Mouse (Mus musculus) layer of hippocampus, adult 11-12 months (tissue): ENCODE results near the gene Gpr34.

Experiments
- DNase-seq: peaks from one replicate; pipeline ENCODE4 v3.0.0; 2022; ENCODE audit warnings: low spot score

Gpr34 gene

DNA sequence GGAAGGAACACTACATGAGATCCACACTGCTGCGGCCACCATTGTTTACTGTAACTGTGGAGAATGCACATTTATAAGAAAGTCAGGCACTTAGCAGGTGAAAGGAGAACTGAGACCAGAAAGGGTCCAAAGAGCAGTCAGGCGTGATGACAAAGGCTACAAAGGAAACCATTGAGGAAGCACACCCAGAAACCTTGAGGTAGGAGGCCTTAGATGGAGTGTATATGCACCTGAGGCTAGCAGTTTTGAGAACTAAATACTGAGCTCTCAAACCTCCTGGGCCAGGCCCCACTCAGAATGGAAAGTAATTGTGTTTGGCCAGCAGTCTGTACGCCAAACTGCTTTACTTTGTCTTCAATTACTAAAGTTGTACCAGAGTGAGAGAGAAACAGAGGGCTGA, 38.5 kb downstream of the Gpr34 start:
- DNase-seq: no peak

DNA sequence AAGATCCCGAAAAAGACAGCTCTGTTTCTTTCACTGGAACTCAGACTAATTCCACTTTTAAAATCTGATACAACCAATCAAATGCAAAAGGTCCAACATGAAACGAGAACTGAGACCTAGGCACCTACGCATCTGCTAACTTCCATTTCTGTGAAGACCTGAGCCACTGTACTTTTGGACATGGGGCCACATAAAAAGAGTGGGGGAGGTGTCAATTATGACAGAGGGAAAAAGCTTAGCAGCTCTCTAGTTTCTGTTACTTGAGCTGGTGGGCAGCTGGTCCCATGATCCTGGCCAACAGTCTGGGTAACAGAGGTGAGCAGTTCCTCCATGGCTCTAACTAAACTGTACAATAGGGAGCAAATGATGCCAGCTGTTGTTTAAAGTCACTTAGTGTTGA, 41.1 kb downstream of the Gpr34 start:
- no peak for DNase-seq

DNA sequence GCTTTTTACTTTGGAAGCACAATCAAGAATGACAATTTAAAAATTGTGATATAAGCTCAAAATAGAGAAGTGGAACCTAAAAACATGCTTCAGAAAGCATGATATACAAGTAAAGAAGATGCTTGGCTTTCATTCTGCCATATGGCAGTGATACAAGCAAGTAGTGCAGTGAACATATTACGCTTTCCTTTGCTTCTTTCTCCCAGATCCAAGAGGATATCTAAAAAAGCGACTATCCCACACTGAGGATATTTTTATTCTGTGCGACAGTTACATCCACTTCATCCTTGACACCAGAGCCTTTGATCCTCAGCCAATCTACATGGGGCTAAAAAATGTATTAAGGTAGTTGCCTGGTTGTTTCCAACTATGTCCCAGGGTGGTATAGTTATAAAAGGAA, 49.9 kb downstream of the Gpr34 start:
- no peak for DNase-seq

DNA sequence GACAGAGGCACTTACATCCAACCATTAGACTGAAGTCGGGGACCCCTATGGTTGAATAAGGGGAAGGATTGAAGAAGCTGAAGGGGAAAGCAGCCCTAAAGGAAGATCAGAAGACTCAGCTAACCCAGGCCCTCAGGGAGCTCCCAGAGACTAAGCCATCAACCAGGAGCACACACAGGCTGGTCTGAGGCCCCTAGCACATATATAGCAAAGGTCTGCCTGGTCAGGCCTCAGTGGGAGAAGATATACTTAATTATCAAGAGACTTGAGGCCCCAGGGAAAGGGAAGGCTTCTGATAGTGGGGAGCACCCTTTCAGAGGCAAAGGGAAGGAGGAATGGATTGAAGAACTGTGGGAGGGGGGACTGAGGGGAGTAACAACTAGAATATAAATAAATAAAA, 54.7 kb downstream of the Gpr34 start:
- no peak for DNase-seq

DNA sequence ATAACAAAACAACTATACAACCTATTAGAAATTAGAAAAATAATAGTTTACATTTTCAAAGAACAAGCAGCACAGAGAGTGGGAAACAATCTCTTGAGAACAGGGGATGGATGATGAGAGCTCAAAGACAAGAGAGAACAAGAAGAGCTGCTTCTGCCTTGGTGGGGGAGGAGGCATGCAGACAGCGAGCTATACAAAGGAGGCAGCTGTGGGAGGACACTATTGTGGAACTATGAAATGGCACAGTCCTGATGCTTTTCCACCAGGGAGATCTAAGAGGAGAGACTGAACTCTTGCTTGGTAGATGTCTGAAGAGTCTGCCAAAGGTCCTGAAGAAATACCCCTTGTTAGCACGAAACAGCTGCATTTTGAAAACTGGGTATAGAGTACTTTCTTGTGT, 56.5 kb downstream of the Gpr34 start:
- no peak for DNase-seq
